Mouse (Mus musculus) lung, adult 2 months (tissue): ENCODE measurements around the gene Gm28053. TPM values are rescaled to one million over a fixed set of nuclear protein-coding genes. Genes with fewer than 3 reads are reported as not detected.
A peak's percentile ranks its signal among the peaks of the same experiment; 100 is the strongest.
"Not testable (repeated sequence)": the region's sequence is repeated elsewhere in the genome, so short reads cannot be mapped to it uniquely, and the experiment has no call there.

Experiments used
- DNase-seq: peaks from one replicate; pipeline ENCODE4 v3.0.0; 2022
- H3K4me1 ChIP-seq: fragments of 200-500 bp; 2 replicates; pipeline ENCODE4 v1.6.1; 2011; ENCODE audit warnings: low read length; ENCODE audit not compliant: control insufficient read depth, insufficient read depth
- H3K4me3 ChIP-seq: fragments of 200-500 bp; replicated peaks from 2 replicates; pipeline ENCODE3; 2011; ENCODE audit warnings: low read depth, mild to moderate bottlenecking, control low read depth, low read length; ENCODE audit errors: extremely low read depth
- CTCF ChIP-seq: fragments of 200-500 bp; IDR thresholded peaks from 2 replicates; pipeline ENCODE4 v1.5.1; 2011; ENCODE audit warnings: mild to moderate bottlenecking, low read length, control low read depth; ENCODE audit not compliant: insufficient read depth
- POLR2A ChIP-seq: fragments of 200-500 bp; IDR thresholded peaks from 2 replicates; pipeline ENCODE4 v1.6.1; 2011; ENCODE audit warnings: low read depth, mild to moderate bottlenecking, control low read depth, low read length, borderline replicate concordance; ENCODE audit errors: extremely low read depth
- WGBS: fragments of 180-500 bp; shearing (Covaris S2); methylation state at CpG from one replicate; pipeline ENCODE4 v1.1.7; 2018; 5-methylcytosine and 5-hydroxymethylcytosine counted together
- polyA plus RNA-seq: library from polyadenylated mRNA; depleted of rRNA; stranded (reverse); fragments of >200 nt; gene quantifications from 2 replicates; pipeline ENCODE4 v1.2.3, GENCODE M21; 2012

Gene Gm28053
- polyA plus RNA-seq, 1 experiment = 1.8 TPM

DNA sequence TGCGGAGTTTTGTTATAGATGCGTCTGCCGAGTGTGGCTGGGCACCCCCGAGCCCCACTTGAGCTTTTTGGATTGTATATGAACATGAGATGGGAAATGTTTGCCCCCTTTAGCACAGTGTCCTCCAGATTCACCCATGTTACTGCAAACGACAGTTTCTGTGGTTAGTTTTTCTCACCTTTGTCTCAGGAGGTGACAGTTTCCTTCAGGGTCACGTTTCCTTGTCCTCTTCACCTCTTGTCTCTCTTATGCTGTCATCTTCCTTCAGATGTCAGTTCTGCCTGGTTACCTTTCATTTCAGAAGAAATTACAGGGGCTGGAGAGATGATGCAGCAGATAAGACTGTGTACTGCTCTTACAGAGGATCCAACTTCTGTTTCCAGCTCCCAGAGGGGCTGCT is 38.7 kb upstream of the Gm28053 start:
- no peak for TF ChIP-seq POLR2A
- TF ChIP-seq CTCF = no peak
- DNase-seq = no peak
- Histone ChIP-seq H3K4me1 (peaks cover 4% of the 10 kb centered on the region), H3K4me3 (no peak overlapping the region)
- 79% methylated on average over 6 of the region's 6 CpGs for WGBS

GRCm38 (mm10) chr6:48680421-48680820 is 38.0 kb upstream of the Gm28053 start:
- no peak for TF ChIP-seq POLR2A
- Histone ChIP-seq H3K4me1 (peaks cover 4% of the 10 kb centered on the region), H3K4me3 (no peak overlapping the region)
- WGBS = 77% methylated on average over 5 of the region's 5 CpGs
- DNase-seq = no peak

GRCm38 (mm10) chr6:48681472-48682090 is 36.8 kb upstream of the Gm28053 start:
- no peak for DNase-seq
- no peak for TF ChIP-seq POLR2A
- no peak for TF ChIP-seq CTCF
- 42% methylated on average over 3 of the region's 3 CpGs for WGBS
- peaks cover 2% of the 10 kb centered on the region for H3K4me1 ChIP-seq
- H3K4me3 ChIP-seq = no peak overlapping the region

DNA sequence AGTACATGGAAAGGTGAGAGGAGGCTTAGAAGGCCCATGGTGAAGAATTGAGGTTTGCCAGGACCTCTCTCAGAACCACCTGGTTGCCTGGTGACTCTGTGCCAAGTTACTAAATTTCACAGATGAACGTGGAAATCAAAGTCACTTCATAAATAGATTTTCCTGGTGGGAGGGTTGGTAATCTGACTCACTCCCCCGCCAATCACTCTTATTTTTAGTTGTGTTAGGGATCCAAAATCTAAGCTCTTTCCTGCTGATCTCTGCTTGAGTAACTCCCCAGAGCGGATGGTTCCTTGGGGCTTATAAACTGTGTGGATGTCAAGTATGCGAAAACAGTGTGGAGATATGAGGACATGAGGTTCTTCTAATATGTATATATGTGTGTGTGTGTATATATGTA is 36.1 kb upstream of the Gm28053 start:
- 63% methylated on average over 4 of the region's 4 CpGs for WGBS
- no peak for DNase-seq
- no peak for TF ChIP-seq POLR2A
- TF ChIP-seq CTCF = no peak
- H3K4me3 ChIP-seq = no peak overlapping the region
- H3K4me1 ChIP-seq = peaks cover 2% of the 10 kb centered on the region

GRCm38 (mm10) chr6:48683263-48683821 is 35.1 kb upstream of the Gm28053 start:
- not testable (repeated sequence) for H3K4me3 ChIP-seq, DNase-seq, H3K4me1 ChIP-seq
- 86% methylated on average over 4 of the region's 4 CpGs for WGBS

GRCm38 (mm10) chr6:48684319-48684718 is 34.1 kb upstream of the Gm28053 start, which contains the start of gene Gimap4:
Gimap4 (plus strand) TSS chr6:48684549.
- TF ChIP-seq POLR2A (peak; percentile 21; the same call in 1 of the 2 replicates), CTCF (no peak)
- DNase-seq = no peak
- Histone ChIP-seq H3K4me1 (peaks cover 4% of the 10 kb centered on the region), H3K4me3 (peak within 1 kb of the TSS; percentile 63)
- 32% methylated on average over 5 of the region's 5 CpGs for whole genome bisulfite sequencing

- peaks cover 4% of the 10 kb centered on the region for H3K4me1 ChIP-seq
- no peak for TF ChIP-seq CTCF
- TF ChIP-seq POLR2A = 0 out of 2 replicates have a peak, but pooled peaks have one; percentile 19
- WGBS = 37% methylated on average over 4 of the region's 4 CpGs
- DNase-seq = no peak
- H3K4me3 ChIP-seq = peak overlapping the region; percentile 63
These were observed 33.6 kb upstream of the Gm28053 start for GRCm38 (mm10) chr6:48684806-48685205.

GRCm38 (mm10) chr6:48685251-48685650 is 33.2 kb upstream of the Gm28053 start:
- no peak for DNase-seq
- H3K4me3 ChIP-seq = peak overlapping the region; percentile 63
- WGBS = 60% methylated on average over 2 of the region's 2 CpGs
- TF ChIP-seq POLR2A (no peak), CTCF (no peak)
- H3K4me1 ChIP-seq = peaks cover 4% of the 10 kb centered on the region

DNA sequence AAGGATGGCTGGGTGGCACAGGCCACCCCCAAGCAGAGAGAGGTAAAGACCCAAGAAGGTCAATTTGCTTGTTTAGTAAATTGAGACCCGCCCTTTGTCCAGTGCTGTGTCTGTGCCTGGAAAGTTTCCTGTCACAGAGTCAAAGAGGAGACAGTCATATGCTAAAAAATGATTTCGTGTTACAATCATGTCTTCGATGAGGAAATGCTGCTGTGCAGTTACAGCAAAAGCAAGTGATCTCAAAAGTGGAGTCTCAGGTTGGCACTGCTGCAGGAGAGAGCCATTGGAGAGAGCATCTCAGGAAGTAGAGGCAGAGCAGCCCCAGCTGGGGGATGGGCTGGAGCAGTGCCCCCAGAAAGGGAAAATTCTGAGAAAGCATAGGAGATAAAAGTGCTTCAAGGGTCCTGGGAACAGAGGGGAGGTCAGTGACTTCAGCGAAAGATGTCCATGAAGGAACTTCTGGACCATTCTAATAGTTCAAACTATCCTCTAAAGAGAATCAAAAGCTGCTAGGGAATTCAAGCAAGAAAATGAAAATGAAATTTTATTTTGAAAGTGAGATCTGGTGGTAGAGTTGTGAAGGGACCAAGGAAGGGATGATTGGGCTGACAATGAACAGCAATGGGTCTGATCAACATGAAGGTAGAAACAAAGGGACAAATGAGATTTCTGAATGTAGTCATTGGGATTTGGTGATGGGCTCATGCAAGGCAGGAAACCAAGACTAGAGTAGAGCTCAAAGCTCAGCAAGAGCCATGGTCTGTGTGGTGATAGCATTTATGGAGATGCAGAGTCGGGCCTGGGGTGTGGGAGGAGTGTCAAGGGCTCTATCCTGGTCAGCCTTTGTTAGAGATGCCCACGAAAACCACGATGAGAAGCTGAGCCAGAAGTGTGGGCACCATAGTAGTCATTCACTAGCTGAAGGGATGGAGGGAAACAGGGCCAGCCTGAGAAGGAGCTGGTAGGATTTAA is 32.4 kb upstream of the Gm28053 start:
- peaks cover 7% of the 10 kb centered on the region for H3K4me1 ChIP-seq
- 45% methylated on average over 7 of the region's 7 CpGs for WGBS
- TF ChIP-seq POLR2A (no peak), CTCF (no peak)
- peak overlapping the region; percentile 49 for H3K4me3 ChIP-seq
- no peak for DNase-seq

GRCm38 (mm10) chr6:48687077-48687476 is 31.3 kb upstream of the Gm28053 start:
- TF ChIP-seq CTCF (no peak), POLR2A (no peak)
- peak overlapping the region; percentile 39 for H3K4me3 ChIP-seq
- 57% methylated on average over 2 of the region's 2 CpGs for WGBS
- no peak for DNase-seq
- H3K4me1 ChIP-seq = peaks cover 5% of the 10 kb centered on the region
